Mouse (Mus musculus): ENCODE data around the gene Sap25. TPM values are rescaled to one million over a fixed set of nuclear protein-coding genes. Genes with fewer than 3 reads are reported as not detected.
A peak's percentile ranks its signal among the peaks of the same experiment; 100 is the strongest.
"Not testable (repeated sequence)": the region's sequence is repeated elsewhere in the genome, so short reads cannot be mapped to it uniquely, and the experiment has no call there.

The Sap25 gene
- total RNA-seq (2021) (10 to 100 TPM in 1 of 2 experiments, 1 to 10 TPM in 1; 3.0 to 14.8 TPM), polyA plus RNA-seq (2012; rRNA removed) (81.3 and 84.6 TPM in 2 replicates)
- long read RNA-seq, partial matches to known transcripts: 0 of 1 reads
- long read RNA-seq, other reads (novel, unspliced or antisense): 0 of 1 reads

DNA sequence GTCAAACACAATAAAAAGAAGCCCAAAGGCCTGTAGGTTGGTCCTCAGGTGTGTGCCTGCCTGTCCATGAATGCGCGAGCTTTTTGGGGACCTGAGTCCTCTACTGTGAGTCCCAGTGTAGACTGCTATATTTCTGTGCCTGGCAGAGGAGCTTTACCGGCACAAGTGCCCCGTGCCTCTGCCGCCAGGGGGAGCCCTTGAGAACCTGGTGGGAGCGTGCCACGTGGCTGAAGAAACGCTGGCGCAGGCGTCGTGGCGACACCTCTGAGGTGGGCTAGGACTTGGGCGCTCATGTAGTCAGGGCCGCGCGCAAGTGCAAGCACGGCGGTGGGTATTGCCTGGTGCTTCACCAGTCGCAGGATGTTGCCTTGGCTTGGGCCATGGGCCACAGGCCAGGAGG is at the start of gene Sap25:
Gene Sap25, plus strand, starts transcription at position 281 of the 400 bp plus-strand sequence.
- peak; percentile 52 for DNase-seq

DNA sequence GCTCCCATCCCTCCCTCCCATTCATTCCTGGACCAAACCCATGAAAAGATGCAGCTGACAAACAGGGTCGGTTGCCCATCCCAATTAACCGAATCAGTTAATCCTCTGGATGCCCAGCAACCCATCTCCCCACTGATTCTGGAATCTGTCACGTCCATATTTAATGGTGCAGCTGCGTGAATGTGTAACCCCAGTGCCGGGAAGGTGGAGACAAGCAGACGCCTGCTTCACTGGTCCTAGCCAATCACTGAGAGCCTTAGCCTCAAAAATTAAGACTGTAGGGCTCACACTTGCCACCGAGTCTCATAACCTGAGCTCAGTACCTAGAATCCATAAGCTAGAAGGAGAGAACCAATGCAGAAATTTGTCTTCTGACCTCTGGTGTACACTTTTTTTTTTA is 45.2 kb upstream of the Sap25 start:
- no peak for DNase-seq

DNA sequence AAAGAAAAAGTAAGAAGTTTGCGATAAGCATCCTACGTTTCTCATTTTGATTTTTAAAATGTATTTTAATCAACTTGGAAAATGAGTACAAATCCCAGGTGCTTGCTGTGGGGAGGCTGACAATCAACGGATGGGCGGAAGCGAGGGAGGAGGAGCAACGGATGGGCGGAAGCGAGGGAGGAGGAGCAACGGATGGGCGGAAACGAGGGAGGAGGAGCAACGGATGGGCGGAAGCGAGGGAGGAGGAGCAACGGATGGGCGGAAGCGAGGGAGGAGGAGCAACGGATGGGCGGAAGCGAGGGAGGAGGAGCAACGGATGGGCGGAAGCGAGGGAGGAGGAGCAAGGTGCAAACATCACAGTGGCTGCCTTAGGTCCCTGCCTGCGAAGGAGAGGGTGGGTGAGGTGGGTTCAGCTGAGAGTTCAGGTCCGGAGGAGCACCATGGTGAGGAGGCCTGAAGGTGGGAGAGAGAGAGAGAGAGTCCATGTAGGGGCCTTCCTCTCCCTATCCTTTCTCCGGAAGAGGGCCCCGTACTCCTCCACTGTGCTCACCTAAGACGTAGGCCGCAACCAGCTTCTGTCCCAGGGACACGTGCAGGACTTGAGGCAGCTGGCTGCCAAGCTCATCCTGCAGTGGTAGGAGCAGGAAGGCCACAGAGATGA is 44.4 kb upstream of the Sap25 start:
- DNase-seq: no peak

DNA sequence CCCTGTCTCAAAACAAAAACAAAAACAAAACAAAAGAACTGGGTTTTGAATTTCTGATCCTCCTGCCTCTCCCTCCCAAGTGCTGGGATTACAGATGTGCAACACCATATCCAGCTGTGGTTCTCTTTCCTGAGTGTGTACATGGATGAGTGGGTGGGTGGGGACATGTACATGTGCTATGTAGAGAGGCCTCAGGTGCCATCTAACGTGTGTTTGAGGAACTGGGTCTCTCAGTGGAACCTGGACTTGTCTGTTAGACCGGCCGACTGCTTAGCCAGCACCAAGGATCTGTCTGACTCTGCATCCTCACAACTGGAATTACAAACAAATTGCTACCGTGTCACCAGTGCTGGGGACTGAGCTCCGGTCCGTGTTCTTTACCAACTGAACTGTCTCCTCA is 43.5 kb upstream of the Sap25 start:
- no peak for DNase-seq

DNA sequence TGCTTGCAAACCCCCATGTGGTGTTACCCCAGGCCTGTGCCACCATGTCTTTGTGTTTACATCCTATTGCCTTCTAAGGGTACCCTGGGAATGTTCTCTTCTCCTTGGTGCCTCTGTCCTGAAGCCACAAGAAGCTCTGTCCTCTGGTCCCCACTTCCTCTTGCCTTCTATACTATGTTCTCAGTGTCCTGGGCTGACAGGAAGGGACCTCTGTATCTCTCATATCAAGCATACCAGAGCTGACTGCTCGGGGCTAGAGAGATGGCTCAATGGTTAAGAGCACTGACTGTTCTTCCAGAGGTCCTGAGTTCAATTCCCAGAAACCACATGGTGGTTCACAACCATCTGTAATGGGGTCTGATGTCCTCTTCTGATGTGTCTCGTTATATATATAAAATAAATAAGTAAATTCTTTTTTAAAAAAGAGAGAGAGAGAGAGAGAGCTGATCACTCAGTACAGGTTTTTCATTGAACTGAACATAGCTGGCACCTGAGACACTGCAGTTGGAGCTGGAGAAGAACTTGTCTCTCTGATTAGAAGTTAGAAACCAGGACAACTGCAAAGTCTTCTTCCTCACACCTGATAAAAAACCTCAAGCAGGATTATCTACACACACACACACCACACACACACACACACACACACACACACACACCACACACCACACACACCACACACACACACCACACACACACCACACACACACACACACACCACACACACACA is 42.9 kb upstream of the Sap25 start:
- DNase-seq: no peak

DNA sequence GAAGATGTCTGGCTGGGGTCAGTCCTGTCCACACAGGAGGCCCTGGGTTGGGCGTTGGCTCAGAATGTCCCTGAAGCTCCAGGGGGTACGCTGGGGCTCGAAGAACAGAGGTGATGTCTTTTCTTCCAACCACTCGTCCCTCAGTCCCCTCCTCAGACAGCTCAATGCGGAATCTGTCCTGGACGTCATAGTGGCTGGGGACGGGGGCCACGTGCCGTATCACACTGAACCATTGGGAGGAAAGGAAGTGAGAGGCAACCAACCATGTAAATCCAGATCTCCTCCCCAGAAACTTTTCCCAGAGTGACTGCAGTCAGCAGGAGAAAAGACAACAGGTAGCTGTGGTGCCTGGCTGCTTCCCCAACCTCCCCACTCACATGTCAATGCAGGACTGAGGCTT is 41.5 kb upstream of the Sap25 start:
- DNase-seq: no peak

DNA sequence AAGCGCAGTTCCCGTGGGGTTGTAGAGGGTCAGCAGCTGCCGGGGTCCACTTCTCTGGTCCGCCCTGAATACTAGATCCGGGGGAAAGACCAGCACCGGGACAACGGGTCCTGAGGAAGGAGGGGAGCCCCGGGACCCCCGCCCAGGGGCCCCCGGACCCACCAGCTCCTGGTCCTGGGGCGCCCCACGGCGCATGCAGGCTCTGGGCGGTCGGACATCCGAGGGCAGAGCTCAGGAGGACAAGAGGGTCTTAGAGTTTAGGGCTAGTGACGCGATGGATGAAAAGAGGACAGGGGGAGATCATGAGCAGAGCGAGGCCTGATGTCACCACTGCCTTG is 40.9 kb upstream of the Sap25 start:
- no peak for DNase-seq

DNA sequence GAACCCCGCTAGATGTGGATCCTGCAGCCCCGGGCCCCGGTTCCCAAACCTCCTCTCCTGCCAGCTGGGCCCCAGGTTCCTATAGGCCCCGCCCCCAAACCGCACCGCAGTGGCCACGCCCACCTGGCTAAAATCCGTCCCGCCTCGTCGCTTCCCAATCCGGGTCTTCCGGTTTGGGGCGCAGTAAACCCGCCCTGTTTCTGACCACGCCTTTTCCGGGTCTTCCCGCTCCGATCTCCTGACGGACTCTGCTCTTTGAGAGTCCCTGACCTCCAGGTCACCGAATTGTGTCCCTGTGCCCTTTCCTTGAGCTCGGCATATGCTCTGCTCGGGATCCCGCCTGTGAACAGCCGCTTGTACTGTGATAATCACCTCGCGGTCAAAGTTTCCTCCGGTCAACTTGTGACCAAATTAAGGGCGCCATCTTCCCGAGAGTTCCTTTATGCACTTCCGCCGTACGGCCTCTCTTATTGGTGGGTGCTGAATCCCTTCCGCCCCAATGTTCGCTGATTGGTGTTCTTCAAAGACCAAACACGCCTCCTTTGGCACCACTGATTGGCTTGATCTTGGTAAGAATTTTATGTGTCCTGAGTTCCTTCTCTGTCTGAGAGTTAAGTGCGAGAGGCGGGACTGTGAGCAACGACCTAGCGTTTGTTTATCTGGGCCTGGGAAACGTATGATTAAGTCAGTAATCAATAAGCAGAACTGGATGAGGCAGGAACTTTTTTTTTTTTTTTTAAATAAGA is 40.3 kb upstream of the Sap25 start, which contains the start of gene Mospd3:
Gene Mospd3, minus strand, starts transcription at position 440 of the 746 bp plus-strand sequence.
- DNase-seq: peak; percentile 96

DNA sequence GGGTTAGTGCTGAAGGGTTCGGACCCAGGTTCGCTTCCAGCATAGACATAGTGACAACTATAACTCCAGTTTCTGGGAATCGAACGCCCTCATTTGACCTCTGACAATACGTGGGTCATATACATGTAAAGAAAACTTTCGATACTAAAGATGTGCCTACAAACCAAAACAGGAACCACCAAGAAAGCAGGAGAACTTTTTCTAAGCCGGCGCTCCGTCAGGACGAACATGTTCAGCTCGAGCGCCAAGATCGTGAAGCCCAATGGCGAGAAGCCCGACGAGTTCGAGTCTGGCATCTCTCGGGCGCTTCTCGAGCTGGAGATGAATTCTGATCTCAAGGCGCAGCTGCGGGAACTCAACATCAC is 39.8 kb upstream of the Sap25 start:
- DNase-seq: no peak

DNA sequence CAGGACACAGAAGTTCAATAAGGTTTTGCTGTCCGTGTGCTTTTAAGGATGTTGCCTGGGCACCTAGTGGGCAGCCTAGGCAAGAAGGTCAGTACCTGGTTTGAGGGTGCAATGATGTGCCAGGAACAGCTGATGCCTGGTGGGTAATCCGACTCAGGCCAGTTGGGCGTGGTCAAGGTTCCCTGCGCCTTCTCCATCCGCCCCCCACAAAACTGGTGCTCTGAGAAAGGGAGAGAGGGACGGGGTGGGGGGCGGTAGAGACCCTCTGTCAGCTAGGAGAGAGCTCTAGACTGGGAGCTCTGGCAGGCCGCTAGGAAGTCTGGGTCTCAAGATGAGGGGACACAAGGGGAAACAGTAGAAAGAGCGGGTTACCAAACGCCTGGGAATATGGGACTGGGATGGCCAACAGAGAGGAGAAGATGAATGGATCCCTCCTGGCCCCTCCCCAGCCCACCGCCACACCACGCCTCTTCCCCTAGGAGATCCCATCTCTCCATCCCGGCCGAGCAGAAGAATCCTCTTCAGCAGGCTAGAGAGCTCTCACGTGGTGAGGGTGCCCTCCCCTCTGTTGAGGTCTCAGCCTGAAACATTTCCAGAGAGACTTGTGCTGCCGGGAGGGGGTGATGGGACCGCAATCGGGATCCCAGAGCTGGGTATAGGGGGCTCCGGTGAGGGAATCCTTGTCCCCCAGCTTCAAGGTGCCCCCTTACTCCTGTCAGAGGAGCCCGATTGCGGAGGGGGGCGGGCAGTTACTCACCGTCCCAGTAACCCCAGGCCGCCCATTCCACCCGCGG is 33.1 kb upstream of the Sap25 start:
- peak; percentile 25 for DNase-seq

DNA sequence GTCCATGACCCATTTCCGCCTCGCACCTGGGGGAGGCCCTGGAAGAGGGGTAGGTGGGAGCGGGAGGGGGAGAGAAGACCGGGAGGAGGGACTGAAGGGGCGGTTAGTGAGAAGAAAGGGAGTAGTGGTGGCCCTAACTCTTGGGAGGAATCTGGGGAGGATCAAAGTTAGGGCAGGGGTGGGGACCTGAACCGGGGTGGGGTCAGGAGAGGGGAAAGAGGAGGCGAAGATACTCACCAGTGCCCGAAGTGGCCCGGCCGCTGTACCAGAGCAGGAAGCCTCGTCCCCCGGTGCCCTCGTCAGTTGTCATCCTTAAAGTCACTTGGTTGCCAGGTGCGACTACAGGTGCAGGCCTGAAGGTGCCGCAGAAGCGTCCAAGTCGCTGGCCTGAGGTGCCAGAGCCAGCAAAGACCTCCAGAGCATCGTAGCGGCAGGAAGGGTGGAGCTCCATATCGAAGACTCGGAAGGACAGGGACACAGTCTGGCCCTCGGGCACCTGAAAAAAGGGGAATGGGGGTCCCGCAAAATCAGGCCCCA is 32.4 kb upstream of the Sap25 start:
- no peak for DNase-seq

DNA sequence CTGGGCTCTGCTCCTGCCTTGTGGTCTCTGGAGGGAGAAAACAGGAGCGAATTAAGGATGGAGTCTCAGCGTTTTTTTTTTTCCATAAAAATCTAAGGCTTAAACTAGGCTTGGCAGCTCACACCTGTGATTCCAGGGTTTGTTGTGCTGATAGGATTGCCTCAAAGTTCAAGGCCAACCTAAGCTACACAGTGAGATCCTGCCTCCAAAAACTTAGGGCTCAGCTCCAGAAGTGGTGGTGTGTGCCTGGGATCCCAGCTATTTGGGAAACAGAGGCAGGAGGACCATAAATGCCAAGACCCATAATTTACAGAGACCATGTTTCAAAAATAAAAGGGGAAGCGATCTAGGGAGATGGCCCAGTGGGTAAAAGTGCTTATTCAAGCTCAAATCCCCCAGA is 31.8 kb upstream of the Sap25 start:
- no peak for DNase-seq

DNA sequence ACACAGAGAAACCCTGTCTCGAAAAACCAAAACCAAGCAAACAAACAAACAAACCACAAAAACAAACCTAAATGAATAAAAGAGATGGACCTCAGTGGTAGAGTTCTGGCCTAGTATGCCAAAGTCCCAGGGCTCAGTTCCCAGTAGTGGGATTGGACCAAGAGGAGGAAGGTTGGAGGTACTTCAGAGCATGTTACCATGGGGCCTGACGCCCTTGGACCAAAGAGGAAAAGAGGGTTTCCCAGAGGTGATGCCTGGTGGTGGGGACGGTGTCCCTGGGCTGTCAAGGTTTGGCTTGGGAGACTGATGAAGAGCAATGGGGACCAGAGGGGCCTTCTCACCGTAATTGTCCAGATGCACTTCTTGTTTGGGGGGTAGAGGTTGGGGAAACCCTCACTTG is 31.1 kb upstream of the Sap25 start:
- DNase-seq: no peak

DNA sequence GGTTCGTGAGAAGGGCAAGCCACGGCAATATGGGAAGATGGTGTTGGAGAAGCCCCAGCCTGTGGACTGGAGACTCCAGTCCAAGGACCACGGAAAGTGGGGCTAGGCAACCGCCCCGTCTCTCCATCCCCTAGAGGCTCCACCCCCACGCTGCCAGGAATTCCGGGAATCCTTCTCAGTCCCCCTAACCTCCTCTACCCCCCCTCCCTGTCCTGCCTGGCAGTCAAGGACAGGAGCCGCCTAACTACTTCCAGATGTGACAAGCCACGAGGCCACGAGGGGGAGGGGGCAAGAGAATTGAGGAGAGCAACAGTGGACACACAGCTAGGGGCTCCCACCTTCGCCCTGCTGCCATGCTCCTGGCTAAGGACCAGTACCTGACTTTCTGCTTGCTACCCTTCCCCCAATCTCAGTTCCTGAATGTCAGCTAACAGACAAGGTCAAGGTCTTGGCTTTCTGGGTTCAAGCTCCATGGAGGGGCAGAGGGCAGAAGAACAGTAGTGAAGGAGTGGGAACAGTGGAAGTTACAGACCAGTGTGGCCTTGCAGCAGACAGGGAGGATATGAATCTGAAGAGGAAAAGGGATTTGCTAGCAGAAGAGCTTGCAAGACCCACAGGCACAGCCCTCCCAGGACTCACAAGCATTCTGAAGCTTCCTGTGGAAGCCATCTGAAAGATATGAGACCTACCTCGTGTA is 30.4 kb upstream of the Sap25 start:
- peak; percentile 92 for DNase-seq

DNA sequence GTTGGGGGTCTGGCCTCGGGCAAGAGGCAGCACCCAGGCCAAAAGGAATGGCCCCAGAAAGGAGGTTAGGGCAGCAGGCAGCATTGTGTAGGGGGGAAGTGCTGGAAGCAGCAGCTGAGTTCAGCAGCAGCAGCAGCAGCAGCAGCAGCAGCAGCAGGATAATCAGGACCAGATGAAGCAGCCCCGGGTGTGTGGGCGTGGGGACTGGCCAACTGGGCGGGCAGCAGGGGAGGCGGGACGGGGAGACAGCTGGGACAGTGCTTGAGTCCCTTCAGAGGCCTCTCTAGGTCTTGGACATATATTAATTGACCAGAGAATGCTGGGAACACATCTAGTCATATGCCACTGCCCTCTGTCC is 29.9 kb upstream of the Sap25 start:
- DNase-seq: peak; percentile 87

DNA sequence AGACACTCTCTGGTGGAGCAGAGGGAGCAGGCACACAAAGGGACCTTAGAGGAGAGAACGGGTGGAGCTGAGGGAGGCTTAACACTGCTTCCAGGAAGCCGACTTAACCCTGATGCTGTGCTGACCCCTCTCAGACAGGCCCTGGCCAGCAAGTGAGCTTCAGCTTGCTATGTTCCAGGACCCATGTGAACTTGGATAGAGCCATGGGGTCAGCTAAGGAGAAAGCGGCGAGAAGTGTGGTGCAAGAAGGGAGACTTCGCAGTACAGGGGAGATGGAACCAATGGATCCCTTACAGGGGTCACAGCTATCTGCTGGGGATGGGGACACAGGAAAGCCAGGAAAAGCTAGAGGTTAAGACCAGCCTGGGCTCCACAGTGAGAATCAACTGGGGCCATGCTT is 28.1 kb upstream of the Sap25 start:
- DNase-seq: no peak

DNA sequence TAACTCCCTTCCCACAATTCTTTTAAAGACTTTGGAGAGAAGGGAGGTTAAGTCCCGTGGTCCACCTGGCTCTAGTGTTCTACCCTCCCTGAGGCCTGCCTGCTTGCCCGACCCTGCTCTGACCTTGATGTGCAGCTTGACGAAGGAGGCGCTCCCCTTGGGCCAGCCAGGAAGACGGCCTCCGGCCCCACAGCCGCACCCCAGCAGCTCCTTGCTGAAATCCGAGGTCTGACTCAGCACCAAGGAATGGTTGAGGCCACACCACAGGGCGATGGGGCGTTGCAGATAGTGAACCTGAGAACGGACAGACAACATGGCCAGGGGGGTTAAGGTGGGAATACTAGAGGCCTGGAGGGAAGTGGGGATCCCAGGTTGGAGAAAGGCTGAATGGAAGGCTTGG is 27.6 kb upstream of the Sap25 start, which contains the start of gene Pcolce:
Gene Pcolce, minus strand, starts transcription at position 235 of the 400 bp plus-strand sequence.
- peak; percentile 88 for DNase-seq

DNA sequence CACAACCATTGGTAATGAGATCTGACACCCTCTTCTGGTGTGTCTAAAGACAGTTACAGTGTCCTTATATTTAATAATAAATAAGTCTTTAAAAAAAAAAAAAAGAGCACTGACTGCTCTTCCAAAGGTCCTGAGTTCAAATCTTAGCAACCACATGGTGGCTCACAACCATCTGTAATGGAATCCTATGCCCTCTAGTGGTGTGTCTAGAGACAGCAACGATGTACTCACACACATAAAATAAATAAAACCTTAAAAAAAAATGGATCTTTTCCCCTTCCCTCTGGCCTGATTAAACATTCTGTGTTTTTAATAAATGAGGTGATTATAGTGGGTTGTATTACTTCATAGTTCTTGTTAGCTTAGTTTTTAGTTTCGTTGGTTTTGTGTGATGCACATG is 26.2 kb upstream of the Sap25 start:
- not testable (repeated sequence) for DNase-seq

DNA sequence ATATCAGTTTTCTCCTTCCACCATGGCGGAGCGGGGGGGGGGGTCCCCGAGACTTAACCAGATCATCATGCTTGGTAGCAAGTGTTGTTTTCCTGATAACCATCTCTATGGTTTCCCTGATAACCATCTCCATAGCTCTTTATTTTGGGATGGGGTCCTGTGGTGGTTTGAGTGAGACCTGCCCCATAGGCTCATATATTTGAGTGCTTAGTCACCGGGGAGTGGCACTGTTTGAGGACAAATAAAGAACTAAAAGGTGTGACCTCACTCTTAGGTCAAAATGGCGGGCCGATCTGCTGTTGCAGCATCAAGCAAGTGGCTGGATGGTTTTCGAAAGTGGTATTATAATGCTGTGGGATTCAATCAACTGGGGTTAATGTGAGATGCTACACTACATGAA is 25.8 kb upstream of the Sap25 start:
- no peak for DNase-seq

DNA sequence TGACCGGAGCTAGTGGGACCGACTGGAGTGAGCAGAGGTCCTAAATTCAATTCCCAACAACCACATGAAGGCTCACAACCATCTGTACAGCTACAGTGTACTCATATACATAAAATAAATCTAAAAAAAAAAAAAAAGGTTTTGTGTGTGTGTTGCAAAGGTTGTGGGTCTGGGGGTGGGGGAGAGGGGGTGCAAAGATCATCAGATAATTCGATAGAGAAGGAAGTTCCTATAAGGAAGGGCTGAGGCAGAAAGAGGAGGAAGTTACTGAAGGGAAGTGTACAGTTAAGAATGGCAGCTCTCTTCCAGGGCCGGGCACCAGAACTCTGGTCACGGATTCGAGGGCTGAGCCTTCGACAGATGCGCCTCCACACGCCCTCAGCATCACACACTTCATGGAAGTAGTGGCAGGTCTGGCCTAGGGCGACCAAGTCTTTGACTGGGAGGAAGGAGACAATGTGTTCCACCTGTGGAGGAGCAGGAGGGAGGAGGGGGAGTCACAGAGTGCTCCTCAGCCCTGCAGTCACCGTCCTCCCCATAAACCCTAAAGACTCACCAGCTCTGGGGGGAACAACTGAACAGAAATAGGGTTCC is 17.1 kb upstream of the Sap25 start:
- DNase-seq: no peak

DNA sequence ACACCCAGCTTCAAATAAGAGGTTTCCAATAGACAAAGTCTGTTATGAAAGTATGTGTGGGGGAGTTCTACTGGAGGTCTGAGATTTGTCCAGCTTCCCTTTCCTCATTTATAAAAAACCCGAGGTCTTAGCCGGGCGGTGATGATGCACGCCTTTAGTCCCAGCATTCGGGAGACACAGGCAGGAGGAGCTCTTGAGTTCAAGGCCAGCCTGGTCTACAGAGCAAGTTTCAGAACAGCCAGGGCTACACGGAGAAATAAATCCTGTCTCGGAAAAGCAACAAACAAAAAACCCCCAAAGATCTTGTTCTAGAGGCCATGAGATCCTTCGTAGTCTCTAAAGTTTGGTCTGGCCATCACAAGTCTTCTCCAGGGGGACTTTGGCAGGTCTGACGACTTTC is 13.1 kb upstream of the Sap25 start:
- DNase-seq: peak; percentile 75

All from adrenal gland, adult 2 months (tissue).